Mouse (Mus musculus) kidney, postnatal 0 days (tissue): ENCODE data around the gene Cdsn. TPM values are rescaled to one million over a fixed set of nuclear protein-coding genes. Genes with fewer than 3 reads are reported as not detected.
A peak's percentile ranks its signal among the peaks of the same experiment; 100 is the strongest.

Experiments
- ATAC-seq: fragments of 200-750 bp; cut with Nextera tagmentation; replicated peaks from 2 replicates; pipeline ENCODE4 v1.8.0; 2017; ENCODE audit warnings: low read depth, moderate number of reproducible peaks, moderate TSS enrichment, moderate library complexity; ENCODE audit not compliant: low FRiP score
- DNase-seq: peaks from one replicate; pipeline ENCODE4 v3.0.0-alpha.2; 2016; ENCODE audit warnings: low spot score
- H3K27ac ChIP-seq: fragments of 300-500 bp; sonication (generic); 2 replicates; pipeline ENCODE4 v1.5.1; 2014; ENCODE audit warnings: mild to moderate bottlenecking
- H3K27me3 ChIP-seq: fragments of 300-500 bp; sonication (generic); 2 replicates; pipeline ENCODE4 v1.6.1; 2014; ENCODE audit warnings: low read length, mixed read lengths; ENCODE audit not compliant: insufficient read depth
- H3K36me3 ChIP-seq: fragments of 300-500 bp; sonication (generic); 2 replicates; pipeline ENCODE4 v1.6.1; 2014; ENCODE audit warnings: low read length, mixed read lengths; ENCODE audit not compliant: insufficient read depth
- H3K4me1 ChIP-seq: fragments of 300-500 bp; sonication (generic); replicated peaks from 2 replicates; pipeline ENCODE4 v1.6.1; 2014; ENCODE audit warnings: antibody characterized with exemption, low read length, mixed read lengths; ENCODE audit not compliant: insufficient read depth
- H3K4me2 ChIP-seq: fragments of 300-500 bp; sonication (generic); 2 replicates; pipeline ENCODE4 v1.6.1; 2014; ENCODE audit warnings: mild to moderate bottlenecking, low read length, moderate library complexity, mixed read lengths
- H3K4me3 ChIP-seq: fragments of 300-500 bp; sonication (generic); replicated peaks from 2 replicates; pipeline ENCODE4 v1.5.1; 2014; ENCODE audit warnings: low read depth, low read length
- H3K9ac ChIP-seq: fragments of 300-500 bp; sonication (generic); 2 replicates; pipeline ENCODE4 v1.6.1; 2014; ENCODE audit warnings: low read depth, low read length
- H3K9me3 ChIP-seq: fragments of 300-500 bp; sonication (generic); replicated peaks from 2 replicates; pipeline ENCODE4 v1.6.1; 2016; ENCODE audit warnings: low read length, inconsistent platforms, mixed read lengths
- CTCF ChIP-seq: IDR thresholded peaks from 2 replicates; pipeline ENCODE4 v1.5.1; 2016; ENCODE audit warnings: antibody characterized with exemption, low read depth, mild to moderate bottlenecking, moderate library complexity
- WGBS: fragments of 180-500 bp; shearing (Covaris S2); extraction: QIAGEN DNeasy Blood & Tissue Kit; methylation state at CpG from one replicate; pipeline ENCODE4 v1.1.7; 2014; 5-methylcytosine and 5-hydroxymethylcytosine counted together
- polyA plus RNA-seq: library from polyadenylated mRNA; unstranded; fragments of >200 nt; fragmentation: Nextera tagmentation; extraction: Ambion mirVana; gene quantifications from 2 replicates; pipeline ENCODE4 v1.2.1, GENCODE M21; 2015

Cdsn gene
- polyA plus RNA-seq, 1 experiment from 2014 or later: 0.18 TPM

- no peak for TF ChIP-seq CTCF
- DNase-seq (no peak), ATAC-seq (no peak)
- no peaks in the 10 kb centered on the region for H3K9me3 ChIP-seq
- H3K27me3 ChIP-seq: no peaks in the 10 kb centered on the region
- no peaks in the 10 kb centered on the region for H3K4me1 ChIP-seq
- 18% methylated on average over 3 of the region's 3 CpGs for WGBS
- no peak overlapping the region for H3K4me3 ChIP-seq
- H3K27ac ChIP-seq: no peak overlapping the region
- 0 out of 2 replicates have a peak, but pooled peaks cover 9% of the 10 kb centered on the region for H3K36me3 ChIP-seq
- H3K4me2 ChIP-seq: no peak overlapping the region
- H3K9ac ChIP-seq: no peak overlapping the region
Measured at GRCm38 (mm10) chr17:35532360-35532759, 19.6 kb upstream of the Cdsn start.

- no peak within 1 kb of the TSS for H3K27ac ChIP-seq
- TF ChIP-seq CTCF: no peak
- no peaks in the 10 kb centered on the region for H3K4me1 ChIP-seq
- no peak within 1 kb of the TSS for H3K9ac ChIP-seq
- ATAC-seq (0 out of 2 replicates have a peak, but pooled peaks have one; percentile 8), DNase-seq (no peak)
- 0 out of 2 replicates have a peak, but pooled peaks cover 9% of the 10 kb centered on the region for H3K36me3 ChIP-seq
- no peak within 1 kb of the TSS for H3K4me2 ChIP-seq
- H3K9me3 ChIP-seq: no peaks in the 10 kb centered on the region
- WGBS: 31% methylated on average over 7 of the region's 7 CpGs
- no peaks in the 10 kb centered on the region for H3K27me3 ChIP-seq
- no peak within 1 kb of the TSS for H3K4me3 ChIP-seq
Measured at GRCm38 (mm10) chr17:35532901-35533300, 19.0 kb upstream of the Cdsn start, which contains the start of gene Psors1c2. TSS of gene Psors1c2 (plus strand) at chr17:35533201.

- peak; percentile 95 for TF ChIP-seq CTCF
- H3K4me1 ChIP-seq: no peaks in the 10 kb centered on the region
- DNase-seq: peak; percentile 84
- ATAC-seq: peak; percentile 80
- WGBS: 7% methylated on average over 6 of the region's 6 CpGs
- no peak overlapping the region for H3K4me3 ChIP-seq
- no peaks in the 10 kb centered on the region for H3K9me3 ChIP-seq
- no peak overlapping the region for H3K9ac ChIP-seq
- no peak overlapping the region for H3K4me2 ChIP-seq
- H3K36me3 ChIP-seq: no peaks in the 10 kb centered on the region
- H3K27ac ChIP-seq: no peak overlapping the region
- H3K27me3 ChIP-seq: no peaks in the 10 kb centered on the region
Measured at GRCm38 (mm10) chr17:35534343-35534742, 17.6 kb upstream of the Cdsn start.

- no peak for TF ChIP-seq CTCF
- no peak overlapping the region for H3K4me2 ChIP-seq
- 86% methylated on average over 4 of the region's 4 CpGs for WGBS
- H3K36me3 ChIP-seq: no peaks in the 10 kb centered on the region
- no peaks in the 10 kb centered on the region for H3K9me3 ChIP-seq
- ATAC-seq (no peak), DNase-seq (no peak)
- H3K4me3 ChIP-seq: no peak overlapping the region
- H3K27ac ChIP-seq: no peak overlapping the region
- H3K9ac ChIP-seq: no peak overlapping the region
- no peaks in the 10 kb centered on the region for H3K27me3 ChIP-seq
- H3K4me1 ChIP-seq: no peaks in the 10 kb centered on the region
Measured at GRCm38 (mm10) chr17:35537421-35537820, 14.5 kb upstream of the Cdsn start.

- H3K27ac ChIP-seq: no peak overlapping the region
- H3K9me3 ChIP-seq: no peaks in the 10 kb centered on the region
- no peaks in the 10 kb centered on the region for H3K4me1 ChIP-seq
- H3K4me2 ChIP-seq: no peak overlapping the region
- DNase-seq (no peak), ATAC-seq (no peak)
- H3K27me3 ChIP-seq: no peaks in the 10 kb centered on the region
- no peak overlapping the region for H3K9ac ChIP-seq
- no peak overlapping the region for H3K4me3 ChIP-seq
- H3K36me3 ChIP-seq: no peaks in the 10 kb centered on the region
- WGBS: 84% methylated on average over 1 of the region's 1 CpGs
- no peak for TF ChIP-seq CTCF
Measured at GRCm38 (mm10) chr17:35538476-35538875, 13.5 kb upstream of the Cdsn start.

- Histone ChIP-seq H3K36me3 (no peaks in the 10 kb centered on the region), H3K9ac (no peak overlapping the region), H3K9me3 (no peaks in the 10 kb centered on the region), H3K4me1 (no peaks in the 10 kb centered on the region), H3K4me2 (no peak overlapping the region), H3K27me3 (no peaks in the 10 kb centered on the region), H3K4me3 (no peak overlapping the region), H3K27ac (no peak overlapping the region)
- no peak for ATAC-seq
- DNase-seq: no peak
- WGBS: 54% methylated on average over 10 of the region's 10 CpGs
- TF ChIP-seq CTCF: no peak
Measured at GRCm38 (mm10) chr17:35539540-35539939, 12.4 kb upstream of the Cdsn start.
